ENCODE assay signal across 10 mouse cellular contexts in genomic region chr3:107743650-107744049, GRCm38 (mm10). TPM values are rescaled to one million over a fixed set of nuclear protein-coding genes. Genes with fewer than 3 reads are reported as not detected.
DNase-seq lines count a peak whose midpoint lies in the region; ATAC-seq and TF ChIP-seq lines count a peak whose summit lies in the region.
"Had no signal": no experiment of that assay in that cellular context is flagged by ENCODE, and none has a peak within 500 bp of the region (broad histone marks: within the 10 kb centered on the region; RNA-seq: fewer than 3 reads in every experiment).

No protein-coding gene starts in this region.

- no peak for TF ChIP-seq CTCF in intestine, postnatal 0 days (IDR thresholded peaks at IDR 0.05; ENCODE audit: low read depth)
- no peak for TF ChIP-seq CTCF in stomach, postnatal 0 days (IDR thresholded peaks at IDR 0.05; ENCODE audit: low read depth)

- H3K27ac ChIP-seq in forebrain, embryonic 10.5 days, result peak overlapping the region; percentile 89
- no peak overlapping the region for H3K27ac ChIP-seq in forebrain, embryonic 12.5 days
- no peak overlapping the region for H3K27ac ChIP-seq in intestine, postnatal 0 days (ENCODE audit: low read depth, low read length)
- no peak overlapping the region for H3K27ac ChIP-seq in intestine, embryonic 16.5 days (ENCODE audit: low read length)
- no peak overlapping the region for H3K27ac ChIP-seq in lung, embryonic 16.5 days (ENCODE audit: low read length)
- H3K27ac ChIP-seq in liver, embryonic 15.5 days (replicated peaks), result no peak overlapping the region
- no peak overlapping the region for H3K27ac ChIP-seq in stomach, postnatal 0 days (replicated peaks)
- H3K27ac ChIP-seq: hindbrain, embryonic 13.5 days had no signal

- peaks cover 35% of the 10 kb centered on the region for H3K36me3 ChIP-seq in forebrain, embryonic 10.5 days (replicated peaks)
- peaks cover 17% of the 10 kb centered on the region for H3K36me3 ChIP-seq in forebrain, embryonic 12.5 days (replicated peaks)
- peaks cover 6% of the 10 kb centered on the region; the same call in 1 of the 2 replicates for H3K36me3 ChIP-seq in intestine, postnatal 0 days (ENCODE audit: control insufficient read depth, insufficient read depth)
- no peaks in the 10 kb centered on the region; the same call in 1 of the 2 replicates for H3K36me3 ChIP-seq in intestine, embryonic 16.5 days (ENCODE audit: control insufficient read depth, insufficient read depth, low read length)
- peaks cover 10% of the 10 kb centered on the region; the same call in 1 of the 2 replicates for H3K36me3 ChIP-seq in lung, embryonic 16.5 days (ENCODE audit: control insufficient read depth, insufficient read depth, low read length)
- H3K36me3 ChIP-seq in liver, embryonic 15.5 days (replicated peaks), result 0 out of 2 replicates have a peak, but pooled peaks cover 6% of the 10 kb centered on the region
- H3K36me3 ChIP-seq in stomach, postnatal 0 days (ENCODE audit: control insufficient read depth, insufficient read depth, low read length), result peaks cover 25% of the 10 kb centered on the region

- no peak overlapping the region for H3K4me3 ChIP-seq in forebrain, embryonic 10.5 days
- H3K4me3 ChIP-seq in forebrain, embryonic 12.5 days (replicated peaks), result no peak overlapping the region
- H3K4me3 ChIP-seq in intestine, postnatal 0 days (ENCODE audit: low read depth, low read length), result no peak overlapping the region
- H3K4me3 ChIP-seq in intestine, embryonic 16.5 days (ENCODE audit: low read length), result no peak overlapping the region
- no peak overlapping the region for H3K4me3 ChIP-seq in lung, embryonic 16.5 days (ENCODE audit: low read length)
- H3K4me3 ChIP-seq in liver, embryonic 15.5 days (replicated peaks), result no peak overlapping the region
- H3K4me3 ChIP-seq in stomach, postnatal 0 days (ENCODE audit: low read depth, low read length), result no peak overlapping the region
- H3K4me3 ChIP-seq: hindbrain, embryonic 13.5 days had no signal

- DNase-seq in forebrain, embryonic 10.5 days (ENCODE audit: extremely low spot score, low spot score), result peak; percentile 4
- DNase-seq in lung, postnatal 25 days (ENCODE audit: low spot score), result no peak
- no peak for DNase-seq in stomach, postnatal 0 days (ENCODE audit: low spot score)
- DNase-seq: cerebellum, adult 11-12 months had no signal

- H3K4me2 ChIP-seq in forebrain, embryonic 12.5 days, result no peak overlapping the region
- H3K4me2 ChIP-seq in intestine, postnatal 0 days (replicated peaks; ENCODE audit: low read depth), result no peak overlapping the region
- H3K4me2 ChIP-seq in intestine, embryonic 16.5 days (ENCODE audit: low read depth, low read length), result no peak overlapping the region
- no peak overlapping the region for H3K4me2 ChIP-seq in lung, embryonic 16.5 days (ENCODE audit: low read depth, low read length)
- H3K4me2 ChIP-seq in liver, embryonic 15.5 days, result no peak overlapping the region
- H3K4me2 ChIP-seq in stomach, postnatal 0 days (replicated peaks; ENCODE audit: low read depth), result no peak overlapping the region
- H3K4me2 ChIP-seq: hindbrain, embryonic 13.5 days had no signal

- peaks cover 45% of the 10 kb centered on the region for H3K4me1 ChIP-seq in forebrain, embryonic 10.5 days
- peaks cover 33% of the 10 kb centered on the region for H3K4me1 ChIP-seq in forebrain, embryonic 12.5 days
- H3K4me1 ChIP-seq in intestine, postnatal 0 days (replicated peaks; ENCODE audit: control insufficient read depth, insufficient read depth, low read length), result peaks cover 5% of the 10 kb centered on the region; the same call in 1 of the 2 replicates
- H3K4me1 ChIP-seq in intestine, embryonic 16.5 days (ENCODE audit: control insufficient read depth, insufficient read depth, low read length), result peaks cover 27% of the 10 kb centered on the region
- peaks cover 35% of the 10 kb centered on the region for H3K4me1 ChIP-seq in lung, embryonic 16.5 days (replicated peaks; ENCODE audit: control insufficient read depth, insufficient read depth, low read length)
- H3K4me1 ChIP-seq in liver, embryonic 15.5 days (replicated peaks), result peaks cover 23% of the 10 kb centered on the region
- peaks cover 12% of the 10 kb centered on the region for H3K4me1 ChIP-seq in stomach, postnatal 0 days (replicated peaks; ENCODE audit: control insufficient read depth, insufficient read depth)

- H3K9ac ChIP-seq in forebrain, embryonic 12.5 days, result no peak overlapping the region
- H3K9ac ChIP-seq in intestine, postnatal 0 days (ENCODE audit: low read depth, low read length), result no peak overlapping the region
- no peak overlapping the region for H3K9ac ChIP-seq in intestine, embryonic 16.5 days (ENCODE audit: low read depth, low read length)
- no peak overlapping the region for H3K9ac ChIP-seq in lung, embryonic 16.5 days (ENCODE audit: low read length)
- H3K9ac ChIP-seq in liver, embryonic 15.5 days, result no peak overlapping the region
- H3K9ac ChIP-seq in stomach, postnatal 0 days (ENCODE audit: low read length), result no peak overlapping the region
- H3K9ac ChIP-seq: hindbrain, embryonic 13.5 days had no signal

- no peaks in the 10 kb centered on the region for H3K27me3 ChIP-seq in forebrain, embryonic 10.5 days (ENCODE audit: poor library complexity, severe bottlenecking)
- H3K27me3 ChIP-seq in forebrain, embryonic 12.5 days, result no peaks in the 10 kb centered on the region
- no peaks in the 10 kb centered on the region for H3K27me3 ChIP-seq in intestine, postnatal 0 days (replicated peaks; ENCODE audit: control insufficient read depth, insufficient read depth, low read length)
- no peaks in the 10 kb centered on the region for H3K27me3 ChIP-seq in intestine, embryonic 16.5 days (replicated peaks; ENCODE audit: control insufficient read depth, insufficient read depth, low read length)
- H3K27me3 ChIP-seq in lung, embryonic 16.5 days (ENCODE audit: control insufficient read depth, insufficient read depth, low read depth, low read length), result no peaks in the 10 kb centered on the region
- no peaks in the 10 kb centered on the region for H3K27me3 ChIP-seq in liver, embryonic 15.5 days
- H3K27me3 ChIP-seq in stomach, postnatal 0 days (ENCODE audit: control insufficient read depth, insufficient read depth, low read length), result no peaks in the 10 kb centered on the region
- H3K27me3 ChIP-seq: hindbrain, embryonic 13.5 days had no signal

- no peak for ATAC-seq in forebrain, embryonic 12.5 days (ENCODE audit: low FRiP score)
- peak; percentile 13; the same call in 1 of the 2 replicates for ATAC-seq in intestine, postnatal 0 days
- no peak for ATAC-seq in intestine, embryonic 16.5 days
- ATAC-seq in lung, embryonic 16.5 days (ENCODE audit: low read depth), result peak; percentile 27
- ATAC-seq in liver, embryonic 15.5 days (ENCODE audit: insufficient read depth), result peak; percentile 38; the same call in 1 of the 2 replicates
- no peak for ATAC-seq in stomach, postnatal 0 days (ENCODE audit: low FRiP score, low TSS enrichment)

- H3K9me3 ChIP-seq in forebrain, embryonic 10.5 days, result no peaks in the 10 kb centered on the region
- no peaks in the 10 kb centered on the region for H3K9me3 ChIP-seq in forebrain, embryonic 12.5 days
- H3K9me3 ChIP-seq in intestine, postnatal 0 days (ENCODE audit: control insufficient read depth), result no peaks in the 10 kb centered on the region
- H3K9me3 ChIP-seq in intestine, embryonic 16.5 days (ENCODE audit: control insufficient read depth, low read length), result no peaks in the 10 kb centered on the region
- no peaks in the 10 kb centered on the region for H3K9me3 ChIP-seq in lung, embryonic 16.5 days (ENCODE audit: control insufficient read depth, low read length)
- H3K9me3 ChIP-seq in liver, embryonic 15.5 days (replicated peaks), result no peaks in the 10 kb centered on the region
- no peaks in the 10 kb centered on the region for H3K9me3 ChIP-seq in stomach, postnatal 0 days (ENCODE audit: control insufficient read depth, low read length)
- H3K9me3 ChIP-seq: hindbrain, embryonic 13.5 days had no signal

- WGBS in forebrain, embryonic 10.5 days, result 89% methylated on average over 1 of the region's 1 CpGs
- WGBS in forebrain, embryonic 12.5 days, result 84% methylated on average over 1 of the region's 1 CpGs
- 84% methylated on average over 1 of the region's 1 CpGs for WGBS in intestine, postnatal 0 days
- 81% methylated on average over 1 of the region's 1 CpGs for WGBS in intestine, embryonic 16.5 days
- 72% methylated on average over 1 of the region's 1 CpGs for WGBS in lung, embryonic 16.5 days
- 57% methylated on average over 1 of the region's 1 CpGs for WGBS in liver, embryonic 15.5 days (ENCODE audit: insufficient replicate concordance)
- WGBS in stomach, postnatal 0 days, result 61% methylated on average over 1 of the region's 1 CpGs

- no peak for TF ChIP-seq EP300 in stomach, postnatal 0 days (optimal IDR thresholded peaks at IDR 0.05)

RNA-seq across cellular contexts. Expression of gene Csf1, which starts 16.6 kb away (rescaled TPM):
- polyA plus RNA-seq in forebrain, embryonic 10.5 days (2016; fragmentation: Nextera tagmentation; extraction: Ambion mirVana), result 4.6 and 4.8 TPM in 2 replicates
- 6.1 and 8.3 TPM in 2 replicates for polyA plus RNA-seq in forebrain, embryonic 12.5 days (2016; fragmentation: Nextera tagmentation; extraction: Ambion mirVana)
- 8.6 and 9.2 TPM in 2 replicates for polyA plus RNA-seq in intestine, postnatal 0 days (2015; fragmentation: Nextera tagmentation; extraction: Ambion mirVana)
- polyA plus RNA-seq in intestine, embryonic 16.5 days (2015; fragmentation: Nextera tagmentation; extraction: Ambion mirVana), result 11.8 and 13.9 TPM in 2 replicates
- polyA plus RNA-seq in lung, embryonic 16.5 days (2015; fragmentation: Nextera tagmentation; extraction: Ambion mirVana), result 9.6 and 9.8 TPM in 2 replicates
- polyA plus RNA-seq in liver, embryonic 15.5 days (2015; fragmentation: Nextera tagmentation; extraction: Ambion mirVana), result 6.3 and 6.7 TPM in 2 replicates
- 13.1 and 14.7 TPM in 2 replicates for polyA plus RNA-seq in stomach, postnatal 0 days (2015; fragmentation: Nextera tagmentation; extraction: Ambion mirVana)

RNA-seq across cellular contexts. Expression of gene Ahcyl1, which starts 47.3 kb away (rescaled TPM):
- 92.3 and 92.4 TPM in 2 replicates for polyA plus RNA-seq in forebrain, embryonic 10.5 days (2016; fragmentation: Nextera tagmentation; extraction: Ambion mirVana)
- polyA plus RNA-seq in forebrain, embryonic 12.5 days (2016; fragmentation: Nextera tagmentation; extraction: Ambion mirVana), result 124 and 130 TPM in 2 replicates
- polyA plus RNA-seq in intestine, postnatal 0 days (2015; fragmentation: Nextera tagmentation; extraction: Ambion mirVana), result 37.8 and 39.0 TPM in 2 replicates
- 43.6 and 63.5 TPM in 2 replicates for polyA plus RNA-seq in intestine, embryonic 16.5 days (2015; fragmentation: Nextera tagmentation; extraction: Ambion mirVana)
- 71.2 and 76.3 TPM in 2 replicates for polyA plus RNA-seq in lung, embryonic 16.5 days (2015; fragmentation: Nextera tagmentation; extraction: Ambion mirVana)
- 26.4 and 26.9 TPM in 2 replicates for polyA plus RNA-seq in liver, embryonic 15.5 days (2015; fragmentation: Nextera tagmentation; extraction: Ambion mirVana)
- polyA plus RNA-seq in stomach, postnatal 0 days (2015; fragmentation: Nextera tagmentation; extraction: Ambion mirVana), result 39.8 and 41.4 TPM in 2 replicates

Comparison
In these comparisons a context has a peak if more than half of its experiments do, and no peak if none do; other contexts are left out.
1. ATAC-seq: peak in intestine, postnatal 0 days (single experiment), lung, embryonic 16.5 days (single experiment) and liver, embryonic 15.5 days (single experiment); none in forebrain, embryonic 12.5 days (single experiment), intestine, embryonic 16.5 days (single experiment) and stomach, postnatal 0 days (single experiment).